Mouse (Mus musculus): ENCODE measurements around the gene Ube2j2. TPM values are rescaled to one million over a fixed set of nuclear protein-coding genes. Genes with fewer than 3 reads are reported as not detected.

Gene Ube2j2
- polyA plus RNA-seq, 1 experiment from 2014 or later: 125 TPM

Small RNA genes lying within 50 kb of the gene (microRNA-seq; reads per million reads assigned to microRNA genes)
- gene Gm22991: not detected

Other genes starting within 250 kb of the Ube2j2 start
- 9.0 and 10.3 TPM in 2 replicates for gene Fndc10, start 249.5 kb upstream of the Ube2j2 start, polyA plus RNA-seq (2014; fragmentation: Nextera tagmentation; extraction: Ambion mirVana)
- 164 and 169 TPM in 2 replicates for gene Ssu72, start 239.0 kb upstream of the Ube2j2 start, polyA plus RNA-seq (2014; fragmentation: Nextera tagmentation; extraction: Ambion mirVana)
- gene Tmem240, start 209.0 kb upstream of the Ube2j2 start, polyA plus RNA-seq (2014; fragmentation: Nextera tagmentation; extraction: Ambion mirVana): 8.8 and 9.3 TPM in 2 replicates
- 73.0 and 82.2 TPM in 2 replicates for gene Atad3a, start 182.7 kb upstream of the Ube2j2 start, polyA plus RNA-seq (2014; fragmentation: Nextera tagmentation; extraction: Ambion mirVana)
- 24.7 and 27.6 TPM in 2 replicates for gene Vwa1, start 169.1 kb upstream of the Ube2j2 start, polyA plus RNA-seq (2014; fragmentation: Nextera tagmentation; extraction: Ambion mirVana)
- 0.84 and 0.93 TPM in 2 replicates for gene Tmem88b, start 158.0 kb upstream of the Ube2j2 start, polyA plus RNA-seq (2014; fragmentation: Nextera tagmentation; extraction: Ambion mirVana)
- gene Ankrd65, start 153.4 kb upstream of the Ube2j2 start, polyA plus RNA-seq (2014; fragmentation: Nextera tagmentation; extraction: Ambion mirVana): not detected in 2 replicates
- gene Mrpl20, start 141.0 kb upstream of the Ube2j2 start, polyA plus RNA-seq (2014; fragmentation: Nextera tagmentation; extraction: Ambion mirVana): 265 and 267 TPM in 2 replicates
- gene Ccnl2, start 131.3 kb upstream of the Ube2j2 start, polyA plus RNA-seq (2014; fragmentation: Nextera tagmentation; extraction: Ambion mirVana): 131 and 133 TPM in 2 replicates
- gene Aurkaip1, start 112.6 kb upstream of the Ube2j2 start, polyA plus RNA-seq (2014; fragmentation: Nextera tagmentation; extraction: Ambion mirVana): 114 and 126 TPM in 2 replicates
- gene Mxra8, start 104.2 kb upstream of the Ube2j2 start, polyA plus RNA-seq (2014; fragmentation: Nextera tagmentation; extraction: Ambion mirVana): 24.5 and 25.8 TPM in 2 replicates
- gene Dvl1, start 96.4 kb upstream of the Ube2j2 start, polyA plus RNA-seq (2014; fragmentation: Nextera tagmentation; extraction: Ambion mirVana): 13.6 and 15.6 TPM in 2 replicates
- 0.40 and 0.41 TPM in 2 replicates for gene Tas1r3, start 80.5 kb upstream of the Ube2j2 start, polyA plus RNA-seq (2014; fragmentation: Nextera tagmentation; extraction: Ambion mirVana)
- gene Cptp, start 74.4 kb upstream of the Ube2j2 start, polyA plus RNA-seq (2014; fragmentation: Nextera tagmentation; extraction: Ambion mirVana): 33.5 TPM in 2 replicates
- 69.6 and 71.4 TPM in 2 replicates for gene Ints11, start 74.3 kb upstream of the Ube2j2 start, polyA plus RNA-seq (2014; fragmentation: Nextera tagmentation; extraction: Ambion mirVana)
- gene Pusl1, start 52.0 kb upstream of the Ube2j2 start, polyA plus RNA-seq (2014; fragmentation: Nextera tagmentation; extraction: Ambion mirVana): 51.8 and 53.8 TPM in 2 replicates
- 71.8 and 73.5 TPM in 2 replicates for gene Acap3, start 52.0 kb upstream of the Ube2j2 start, polyA plus RNA-seq (2014; fragmentation: Nextera tagmentation; extraction: Ambion mirVana)
- gene C1qtnf12, start 18.5 kb downstream of the Ube2j2 start, polyA plus RNA-seq (2014; fragmentation: Nextera tagmentation; extraction: Ambion mirVana): 11.2 and 13.5 TPM in 2 replicates
- gene B3galt6, start 48.8 kb downstream of the Ube2j2 start, polyA plus RNA-seq (2014; fragmentation: Nextera tagmentation; extraction: Ambion mirVana): 38.4 and 38.8 TPM in 2 replicates
- 112 and 114 TPM in 2 replicates for gene Sdf4, start 49.0 kb downstream of the Ube2j2 start, polyA plus RNA-seq (2014; fragmentation: Nextera tagmentation; extraction: Ambion mirVana)
- gene Tnfrsf4, start 70.0 kb downstream of the Ube2j2 start, polyA plus RNA-seq (2014; fragmentation: Nextera tagmentation; extraction: Ambion mirVana): 0.79 TPM in 1 of 2 replicates, not detected in the other
- 1.9 and 2.3 TPM in 2 replicates for gene Tnfrsf18, start 82.3 kb downstream of the Ube2j2 start, polyA plus RNA-seq (2014; fragmentation: Nextera tagmentation; extraction: Ambion mirVana)
- gene Ttll10, start 115.6 kb downstream of the Ube2j2 start, polyA plus RNA-seq (2014; fragmentation: Nextera tagmentation; extraction: Ambion mirVana): 0.11 TPM in 1 of 2 replicates, not detected in the other
- 29.1 and 30.5 TPM in 2 replicates for gene 9430015G10Rik, start 166.2 kb downstream of the Ube2j2 start, polyA plus RNA-seq (2014; fragmentation: Nextera tagmentation; extraction: Ambion mirVana)
- gene Rnf223, start 186.7 kb downstream of the Ube2j2 start, polyA plus RNA-seq (2014; fragmentation: Nextera tagmentation; extraction: Ambion mirVana): 0.59 and 0.81 TPM in 2 replicates

All from hindbrain, embryonic 14.5 days (tissue).